Mouse (Mus musculus) duodenum, adult 2 months (tissue): Measurements from ENCODE around the gene Nynrin. TPM values are rescaled to one million over a fixed set of nuclear protein-coding genes. Genes with fewer than 3 reads are reported as not detected.

Experiments used
- polyA plus RNA-seq: library from polyadenylated mRNA; depleted of rRNA; stranded (reverse); fragments of >200 nt; gene quantifications from 2 replicates; pipeline ENCODE4 v1.2.3, GENCODE M21; 2012; ENCODE audit warnings: low replicate concordance; rRNA removed

Gene Nynrin
- polyA plus RNA-seq: 1.6 TPM in 2 replicates

GRCm38 (mm10) chr14:55853621-55854285, at the start of gene Nynrin:
Nynrin (plus strand) TSS chr14:55854010.

GRCm38 (mm10) chr14:55822991-55823762, 30.6 kb upstream of the Nynrin start, which contains the start of gene Nfatc4:
Nfatc4 (plus strand) TSS chr14:55823144.

GRCm38 (mm10) chr14:55884166-55884565, 30.4 kb downstream of the Nynrin start, which contains the start of gene Cbln3:
Cbln3 (minus strand) TSS chr14:55884392.

GRCm38 (mm10) chr14:55884713-55885113, 30.9 kb downstream of the Nynrin start, which contains the start of gene Khnyn:
Khnyn (plus strand) TSS chr14:55884947.

GRCm38 (mm10) chr14:55899701-55900413, 46.0 kb downstream of the Nynrin start, which contains the start of gene Sdr39u1:
Sdr39u1 (minus strand) TSS chr14:55900293.

Other genes with a start within 250 kb of the Nynrin start
- 59.9 and 65.8 TPM in 2 replicates for gene Rec8, start 236.0 kb upstream of the Nynrin start, polyA plus RNA-seq
- gene Ipo4, start 218.1 kb upstream of the Nynrin start, polyA plus RNA-seq: 22.5 and 39.9 TPM in 2 replicates
- 6.3 and 23.9 TPM in 2 replicates for gene Gm49378, start 216.1 kb upstream of the Nynrin start, polyA plus RNA-seq
- 112 and 118 TPM in 2 replicates for gene Tm9sf1, start 210.2 kb upstream of the Nynrin start, polyA plus RNA-seq
- 0.69 and 1.3 TPM in 2 replicates for gene Tssk4, start 203.8 kb upstream of the Nynrin start, polyA plus RNA-seq
- 17.9 and 19.6 TPM in 2 replicates for gene Mdp1, start 193.5 kb upstream of the Nynrin start, polyA plus RNA-seq
- gene Gmpr2, start 182.1 kb upstream of the Nynrin start, polyA plus RNA-seq: 9.4 and 9.7 TPM in 2 replicates
- 242 and 271 TPM in 2 replicates for gene Nedd8, start 181.9 kb upstream of the Nynrin start, polyA plus RNA-seq
- 8.9 and 9.3 TPM in 2 replicates for gene Tinf2, start 172.2 kb upstream of the Nynrin start, polyA plus RNA-seq
- 0.48 and 0.58 TPM in 2 replicates for gene Tgm1, start 140.1 kb upstream of the Nynrin start, polyA plus RNA-seq
- gene Rabggta, start 131.7 kb upstream of the Nynrin start, polyA plus RNA-seq: 44.0 and 48.3 TPM in 2 replicates
- 404 and 508 TPM in 2 replicates for gene Dhrs1, start 108.3 kb upstream of the Nynrin start, polyA plus RNA-seq
- gene Nop9, start 108.3 kb upstream of the Nynrin start, polyA plus RNA-seq: 10.6 and 12.5 TPM in 2 replicates
- gene Cideb, start 95.6 kb upstream of the Nynrin start, polyA plus RNA-seq: 265 and 662 TPM in 2 replicates
- gene Ltb4r2, start 92.6 kb upstream of the Nynrin start, polyA plus RNA-seq: 36.1 and 162 TPM in 2 replicates
- gene Ltb4r1, start 88.0 kb upstream of the Nynrin start, polyA plus RNA-seq: 14.4 and 49.5 TPM in 2 replicates
- 3.4 and 3.5 TPM in 2 replicates for gene Adcy4, start 69.9 kb upstream of the Nynrin start, polyA plus RNA-seq
- 46.1 and 54.9 TPM in 2 replicates for gene Ripk3, start 65.1 kb upstream of the Nynrin start, polyA plus RNA-seq
- gene Nfatc4, start 30.9 kb upstream of the Nynrin start, polyA plus RNA-seq: 10.9 and 11.1 TPM in 2 replicates
- 0.15 and 0.32 TPM in 2 replicates for gene Cbln3, start 30.4 kb downstream of the Nynrin start, polyA plus RNA-seq
- gene Khnyn, start 30.9 kb downstream of the Nynrin start, polyA plus RNA-seq: 15.1 and 17.9 TPM in 2 replicates
- gene Sdr39u1, start 46.3 kb downstream of the Nynrin start, polyA plus RNA-seq: 31.1 and 34.9 TPM in 2 replicates
- gene Cma1, start 90.7 kb downstream of the Nynrin start, polyA plus RNA-seq: not detected in 2 replicates
- gene Cma2, start 97.0 kb downstream of the Nynrin start, polyA plus RNA-seq: 0.12 TPM in 1 of 2 replicates, not detected in the other
- 5.8 and 12.7 TPM in 2 replicates for gene Mcpt1, start 164.0 kb downstream of the Nynrin start, polyA plus RNA-seq
- gene Mcpt9, start 176.5 kb downstream of the Nynrin start, polyA plus RNA-seq: 0.05 TPM in 1 of 2 replicates, not detected in the other
- 0.43 and 1.5 TPM in 2 replicates for gene Mcpt2, start 188.0 kb downstream of the Nynrin start, polyA plus RNA-seq
- 0.15 and 0.81 TPM in 2 replicates for gene Mcpt4, start 208.3 kb downstream of the Nynrin start, polyA plus RNA-seq
- not detected in 2 replicates for gene Mcpt8, start 231.3 kb downstream of the Nynrin start, polyA plus RNA-seq
- gene Ctsg, start 248.6 kb downstream of the Nynrin start, polyA plus RNA-seq: not detected in 2 replicates